Mouse (Mus musculus) embryonic facial prominence, embryonic 13.5 days (tissue): ENCODE results near the gene Arhgef17. TPM values are rescaled to one million over a fixed set of nuclear protein-coding genes. Genes with fewer than 3 reads are reported as not detected.

Source experiments
- ATAC-seq: fragments of 200-750 bp; cut with Nextera tagmentation; 2 replicates; pipeline ENCODE4 v1.8.0; 2017; ENCODE audit warnings: low read depth; ENCODE audit not compliant: insufficient number of reproducible peaks, insufficient read depth, low FRiP score, low TSS enrichment
- H3K27ac ChIP-seq: fragments of 300-500 bp; sonication (generic); 2 replicates; pipeline ENCODE4 v1.5.1; 2015; ENCODE audit warnings: moderate library complexity, mild to moderate bottlenecking, inconsistent platforms
- H3K27me3 ChIP-seq: fragments of 300-500 bp; sonication (generic); 2 replicates; pipeline ENCODE4 v1.6.1; 2015; ENCODE audit warnings: mild to moderate bottlenecking, inconsistent platforms
- H3K36me3 ChIP-seq: fragments of 300-500 bp; sonication (generic); 2 replicates; pipeline ENCODE4 v1.6.1; 2015; ENCODE audit warnings: mild to moderate bottlenecking, inconsistent platforms
- H3K4me1 ChIP-seq: fragments of 300-500 bp; sonication (generic); 2 replicates; pipeline ENCODE4 v1.6.1; 2015; ENCODE audit warnings: inconsistent platforms
- H3K4me2 ChIP-seq: fragments of 300-500 bp; sonication (generic); 2 replicates; pipeline ENCODE4 v1.6.1; 2015; ENCODE audit warnings: moderate library complexity, mild to moderate bottlenecking, inconsistent platforms
- H3K4me3 ChIP-seq: fragments of 300-500 bp; sonication (generic); 2 replicates; pipeline ENCODE4 v1.5.1; 2015; ENCODE audit warnings: mild to moderate bottlenecking, inconsistent platforms
- H3K9ac ChIP-seq: fragments of 300-500 bp; sonication (generic); 2 replicates; pipeline ENCODE4 v1.6.1; 2015; ENCODE audit warnings: mild to moderate bottlenecking, inconsistent platforms
- H3K9me3 ChIP-seq: fragments of 300-500 bp; sonication (generic); 2 replicates; pipeline ENCODE4 v1.6.1; 2016; ENCODE audit warnings: inconsistent platforms
- WGBS: fragments of 180-500 bp; shearing (Covaris S2); methylation state at CpG from one replicate; pipeline ENCODE4 v1.1.7; 2015; ENCODE audit warnings: mixed read lengths; 5-methylcytosine and 5-hydroxymethylcytosine counted together
- polyA plus RNA-seq: library from polyadenylated mRNA; unstranded; fragments of >200 nt; fragmentation: Nextera tagmentation; extraction: Ambion mirVana; gene quantifications from 2 replicates; pipeline ENCODE4 v1.2.1, GENCODE M21; 2015

Arhgef17 gene
- polyA plus RNA-seq, 1 experiment from 2014 or later = 8.0 TPM

DNA sequence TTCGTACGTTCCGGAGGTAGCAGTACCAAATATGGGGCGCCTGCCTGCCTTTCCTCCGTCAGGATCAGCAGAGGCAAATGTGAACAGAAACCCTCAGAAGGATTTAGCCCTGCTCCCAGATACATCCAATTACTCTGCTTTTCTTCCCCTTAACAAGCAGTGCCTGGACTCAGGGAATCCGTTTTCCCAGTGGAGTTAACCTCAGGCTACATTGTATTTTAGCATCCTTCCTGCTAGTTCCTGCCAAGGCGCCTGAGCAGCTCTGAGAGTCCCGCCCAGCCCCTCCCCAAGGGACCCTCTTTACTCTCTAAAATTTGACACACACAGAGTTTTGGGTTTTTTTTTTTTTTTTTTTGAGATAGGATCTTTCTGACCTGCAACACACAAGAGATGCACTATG, 31.5 kb upstream of the Arhgef17 start:
- no peak for ATAC-seq
- 51% methylated on average over 8 of the region's 8 CpGs for WGBS
- H3K36me3 ChIP-seq = no peaks in the 10 kb centered on the region
- H3K9ac ChIP-seq = no peak overlapping the region
- H3K27ac ChIP-seq = no peak overlapping the region
- peaks cover 3% of the 10 kb centered on the region; the same call in 1 of the 2 replicates for H3K4me1 ChIP-seq
- no peaks in the 10 kb centered on the region for H3K9me3 ChIP-seq
- no peak overlapping the region for H3K4me2 ChIP-seq
- H3K27me3 ChIP-seq = no peaks in the 10 kb centered on the region
- no peak overlapping the region for H3K4me3 ChIP-seq

GRCm38 (mm10) chr7:100961146-100961545, 29.2 kb upstream of the Arhgef17 start:
- Histone ChIP-seq H3K4me1 (peaks cover 3% of the 10 kb centered on the region; the same call in 1 of the 2 replicates), H3K9me3 (no peaks in the 10 kb centered on the region), H3K27me3 (no peaks in the 10 kb centered on the region), H3K36me3 (no peaks in the 10 kb centered on the region), H3K27ac (no peak overlapping the region), H3K4me2 (no peak overlapping the region), H3K4me3 (no peak overlapping the region), H3K9ac (no peak overlapping the region)
- WGBS = 71% methylated on average over 7 of the region's 7 CpGs
- no peak for ATAC-seq

- Histone ChIP-seq H3K4me3 (no peak overlapping the region), H3K36me3 (no peaks in the 10 kb centered on the region), H3K4me2 (no peak overlapping the region), H3K9me3 (no peaks in the 10 kb centered on the region), H3K27me3 (no peaks in the 10 kb centered on the region), H3K4me1 (peaks cover 3% of the 10 kb centered on the region; the same call in 1 of the 2 replicates), H3K27ac (no peak overlapping the region), H3K9ac (no peak overlapping the region)
- ATAC-seq = no peak
- WGBS = 51% methylated on average over 2 of the region's 2 CpGs
Observed at GRCm38 (mm10) chr7:100960462-100960861, 28.6 kb upstream of the Arhgef17 start.

- WGBS = 94% methylated on average over 2 of the region's 2 CpGs
- H3K4me1 ChIP-seq = no peaks in the 10 kb centered on the region
- no peaks in the 10 kb centered on the region for H3K9me3 ChIP-seq
Observed at GRCm38 (mm10) chr7:100958426-100958825, 26.5 kb upstream of the Arhgef17 start.

GRCm38 (mm10) chr7:100952686-100953085, 20.8 kb upstream of the Arhgef17 start:
- H3K9ac ChIP-seq = no peak overlapping the region
- H3K36me3 ChIP-seq = no peaks in the 10 kb centered on the region
- 88% methylated on average over 7 of the region's 7 CpGs for WGBS
- H3K27ac ChIP-seq = no peak overlapping the region
- no peak overlapping the region for H3K4me2 ChIP-seq
- H3K27me3 ChIP-seq = no peaks in the 10 kb centered on the region
- H3K4me1 ChIP-seq = 0 out of 2 replicates have a peak, but pooled peaks cover 5% of the 10 kb centered on the region
- ATAC-seq = no peak
- H3K4me3 ChIP-seq = no peak overlapping the region
- H3K9me3 ChIP-seq = no peaks in the 10 kb centered on the region

More at GRCm38 (mm10) chr7:100958426-100958825, 26.5 kb upstream of the Arhgef17 start:
- H3K36me3 ChIP-seq = no peaks in the 10 kb centered on the region
- H3K4me2 ChIP-seq = no peak overlapping the region
- ATAC-seq = no peak
- H3K9ac ChIP-seq = no peak overlapping the region
- H3K27me3 ChIP-seq = no peaks in the 10 kb centered on the region
- no peak overlapping the region for H3K4me3 ChIP-seq
- H3K27ac ChIP-seq = no peak overlapping the region

- H3K4me3 ChIP-seq = no peak overlapping the region
- H3K27ac ChIP-seq = no peak overlapping the region
- no peak overlapping the region for H3K9ac ChIP-seq
- no peak overlapping the region for H3K4me2 ChIP-seq
- no peaks in the 10 kb centered on the region for H3K27me3 ChIP-seq
- no peak for ATAC-seq
- 0 out of 2 replicates have a peak, but pooled peaks cover 5% of the 10 kb centered on the region for H3K4me1 ChIP-seq
- H3K9me3 ChIP-seq = no peaks in the 10 kb centered on the region
- H3K36me3 ChIP-seq = no peaks in the 10 kb centered on the region
- 63% methylated on average over 2 of the region's 2 CpGs for WGBS
Observed at GRCm38 (mm10) chr7:100951903-100952302, 20.0 kb upstream of the Arhgef17 start.

- 0 out of 2 replicates have a peak, but pooled peaks cover 5% of the 10 kb centered on the region for H3K4me1 ChIP-seq
- H3K4me3 ChIP-seq = no peak overlapping the region
- no peaks in the 10 kb centered on the region for H3K9me3 ChIP-seq
- H3K9ac ChIP-seq = 0 out of 2 replicates have a peak overlapping the region, but pooled peaks have one; percentile 21
- no peak for ATAC-seq
- no peak overlapping the region for H3K4me2 ChIP-seq
- no peaks in the 10 kb centered on the region for H3K36me3 ChIP-seq
- no peak overlapping the region; the same call in 1 of the 2 replicates for H3K27ac ChIP-seq
- 54% methylated on average over 12 of the region's 12 CpGs for WGBS
- H3K27me3 ChIP-seq = no peaks in the 10 kb centered on the region
Observed at GRCm38 (mm10) chr7:100950481-100951010, 18.6 kb upstream of the Arhgef17 start.

DNA sequence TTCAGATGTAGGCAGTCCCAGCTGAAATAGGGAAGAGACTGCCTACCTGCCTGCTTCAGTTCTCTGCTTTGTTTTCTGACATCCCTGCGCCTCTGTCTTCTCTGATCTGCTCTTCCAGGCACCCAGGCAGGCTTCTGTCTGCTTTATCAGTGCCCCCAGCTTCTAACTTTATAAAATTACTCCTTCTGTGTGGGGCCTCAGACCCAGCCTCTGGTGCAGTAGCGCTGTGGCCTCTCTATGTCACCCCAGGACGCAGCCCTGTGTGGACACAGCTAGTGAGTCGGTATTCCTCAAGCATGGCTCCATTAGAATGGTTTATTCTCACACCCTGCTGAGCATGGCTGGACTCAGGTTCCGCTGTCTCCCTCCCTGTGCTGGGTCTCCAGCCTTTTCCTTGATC, 18.1 kb upstream of the Arhgef17 start:
- no peaks in the 10 kb centered on the region for H3K36me3 ChIP-seq
- H3K9ac ChIP-seq = no peak overlapping the region
- 65% methylated on average over 5 of the region's 5 CpGs for WGBS
- ATAC-seq = no peak
- peak overlapping the region; percentile 45; the same call in 1 of the 2 replicates for H3K27ac ChIP-seq
- no peaks in the 10 kb centered on the region for H3K27me3 ChIP-seq
- 0 out of 2 replicates have a peak, but pooled peaks cover 5% of the 10 kb centered on the region for H3K4me1 ChIP-seq
- no peaks in the 10 kb centered on the region for H3K9me3 ChIP-seq
- no peak overlapping the region for H3K4me3 ChIP-seq
- no peak overlapping the region for H3K4me2 ChIP-seq

DNA sequence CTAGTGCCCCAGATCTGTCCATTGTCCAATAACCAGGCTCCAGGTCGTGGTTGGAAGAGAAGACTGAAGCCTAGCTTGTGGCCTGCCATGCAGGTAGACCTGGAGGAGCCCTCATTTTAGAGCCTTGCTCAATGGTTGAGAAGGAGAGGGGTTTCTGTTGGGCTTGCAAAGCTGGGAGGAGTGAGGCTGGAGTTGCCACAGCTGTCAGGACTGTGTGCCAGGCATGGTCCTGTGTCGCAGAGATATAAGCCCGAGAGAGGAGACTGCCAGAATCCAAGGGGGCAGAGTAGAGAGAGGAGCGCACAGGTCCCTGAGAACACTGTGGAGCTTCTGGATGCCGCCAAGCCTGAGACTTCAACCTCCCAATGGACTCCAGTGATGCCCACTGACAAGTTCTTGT, 12.8 kb upstream of the Arhgef17 start:
- ATAC-seq = no peak
- H3K27me3 ChIP-seq = no peaks in the 10 kb centered on the region
- H3K9me3 ChIP-seq = no peaks in the 10 kb centered on the region
- H3K9ac ChIP-seq = no peak overlapping the region
- 88% methylated on average over 5 of the region's 5 CpGs for WGBS
- H3K36me3 ChIP-seq = no peaks in the 10 kb centered on the region
- no peak overlapping the region for H3K4me3 ChIP-seq
- no peak overlapping the region for H3K4me2 ChIP-seq
- no peak overlapping the region for H3K27ac ChIP-seq
- peaks cover 19% of the 10 kb centered on the region for H3K4me1 ChIP-seq

GRCm38 (mm10) chr7:100944306-100944705, 12.4 kb upstream of the Arhgef17 start:
- Histone ChIP-seq H3K27me3 (no peaks in the 10 kb centered on the region), H3K9me3 (no peaks in the 10 kb centered on the region), H3K9ac (no peak overlapping the region), H3K4me2 (no peak overlapping the region), H3K36me3 (no peaks in the 10 kb centered on the region), H3K4me3 (no peak overlapping the region), H3K27ac (no peak overlapping the region), H3K4me1 (peaks cover 19% of the 10 kb centered on the region)
- ATAC-seq = no peak
- 70% methylated on average over 2 of the region's 2 CpGs for WGBS

DNA sequence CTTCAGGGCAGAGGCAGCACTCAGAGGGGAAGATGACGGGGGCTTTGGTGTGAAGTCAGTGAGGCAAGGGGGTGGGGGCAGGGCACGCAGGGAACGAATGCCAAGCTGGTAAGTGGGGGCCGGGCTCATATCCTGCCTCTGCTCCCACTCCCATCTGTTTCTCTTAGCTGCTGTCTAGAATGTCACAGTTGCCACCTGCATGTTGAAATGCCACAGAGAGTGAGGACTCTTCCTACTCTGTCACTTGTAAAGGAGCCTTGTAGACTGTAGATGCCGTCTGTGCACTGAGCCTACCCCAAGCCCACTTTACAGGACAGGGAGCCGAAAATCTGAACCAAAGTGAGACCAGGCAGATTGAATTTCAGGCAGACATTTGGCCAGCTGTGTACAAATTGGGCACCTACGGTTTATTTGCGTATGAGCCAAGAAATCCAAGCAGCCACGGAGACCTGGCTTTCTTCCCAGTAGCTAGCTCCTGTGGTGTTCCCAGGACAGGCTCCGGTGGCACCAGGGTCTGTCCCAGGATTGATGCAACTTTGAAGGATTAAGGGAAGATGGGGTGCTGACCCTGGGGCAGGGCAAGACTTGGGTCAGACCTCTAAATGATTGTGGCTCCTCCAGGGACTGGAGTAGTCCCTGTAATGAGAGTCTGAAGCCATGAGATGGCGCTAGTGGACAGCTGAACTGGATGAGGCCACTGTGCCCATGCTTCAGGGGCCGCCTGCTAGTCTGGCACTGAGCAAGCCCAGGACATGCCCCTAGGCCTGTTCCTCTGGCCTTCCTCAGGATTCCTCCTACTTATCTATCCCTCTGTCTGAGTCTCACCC, 11.1 kb upstream of the Arhgef17 start:
- no peak for ATAC-seq
- peaks cover 19% of the 10 kb centered on the region for H3K4me1 ChIP-seq
- 33% methylated on average over 12 of the region's 12 CpGs for WGBS
- H3K9me3 ChIP-seq = no peaks in the 10 kb centered on the region
- H3K27ac ChIP-seq = no peak overlapping the region
- peak overlapping the region; percentile 44 for H3K9ac ChIP-seq
- H3K4me2 ChIP-seq = peak overlapping the region; percentile 18
- no peak overlapping the region for H3K4me3 ChIP-seq
- no peaks in the 10 kb centered on the region for H3K36me3 ChIP-seq
- H3K27me3 ChIP-seq = no peaks in the 10 kb centered on the region

- WGBS = 35% methylated on average over 5 of the region's 5 CpGs
- no peak overlapping the region for H3K9ac ChIP-seq
- no peak for ATAC-seq
Observed at GRCm38 (mm10) chr7:100941169-100941568, 9.3 kb upstream of the Arhgef17 start.

More at GRCm38 (mm10) chr7:100941169-100941568, 9.3 kb upstream of the Arhgef17 start:
- H3K36me3 ChIP-seq = no peaks in the 10 kb centered on the region
- no peak overlapping the region for H3K4me3 ChIP-seq
- H3K4me2 ChIP-seq = no peak overlapping the region
- H3K27me3 ChIP-seq = no peaks in the 10 kb centered on the region
- no peak overlapping the region for H3K27ac ChIP-seq
- H3K9me3 ChIP-seq = no peaks in the 10 kb centered on the region
- peaks cover 19% of the 10 kb centered on the region for H3K4me1 ChIP-seq
